Mouse (Mus musculus) naive thymus-derived CD4-positive, alpha-beta T cell, adult 2 months (primary cell): ENCODE measurements at regions not wholly inside any gene's neighbourhood (a gene's known extent, or its start where the extent isn't known, plus 50 kb on each side); places are given as distances from the start of the nearest gene placed in this dataset.

ENCODE experiments used
- DNase-seq: peaks from one replicate; pipeline ENCODE4 v3.0.0-alpha.2; 2011; ENCODE audit warnings: low read depth

DNA sequence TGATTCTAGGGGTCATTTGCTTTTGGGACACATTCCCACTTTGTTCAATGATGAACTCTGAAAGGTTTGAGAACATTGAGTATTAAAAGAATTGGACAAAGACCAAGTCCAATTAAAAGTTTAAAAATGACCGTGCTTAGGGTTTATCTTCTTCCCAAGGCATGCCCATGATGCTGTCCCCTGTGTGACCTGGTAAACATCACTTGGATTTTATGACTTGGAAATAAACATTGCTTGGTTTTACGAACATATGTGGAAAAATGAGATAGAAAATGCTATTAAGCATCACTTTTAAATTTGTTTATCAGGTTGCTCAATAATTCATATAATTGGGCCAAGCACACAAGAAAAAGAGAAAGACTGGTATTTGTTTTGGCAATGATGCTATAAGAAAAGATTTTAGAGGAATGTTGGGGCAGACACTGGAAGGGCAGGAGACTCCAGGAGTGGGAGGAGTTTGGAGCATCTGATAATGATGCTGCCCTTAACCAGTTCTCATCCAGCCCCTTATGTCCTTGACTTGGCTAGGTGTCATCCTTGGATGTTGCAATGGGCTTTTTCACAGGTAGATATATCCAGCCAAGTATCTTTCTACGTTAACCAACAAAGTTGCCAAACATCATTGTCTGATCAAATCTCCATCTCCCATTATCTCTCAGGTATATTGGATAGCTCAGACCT, 92.1 kb upstream of the Dcn start:
- no peak for DNase-seq

DNA sequence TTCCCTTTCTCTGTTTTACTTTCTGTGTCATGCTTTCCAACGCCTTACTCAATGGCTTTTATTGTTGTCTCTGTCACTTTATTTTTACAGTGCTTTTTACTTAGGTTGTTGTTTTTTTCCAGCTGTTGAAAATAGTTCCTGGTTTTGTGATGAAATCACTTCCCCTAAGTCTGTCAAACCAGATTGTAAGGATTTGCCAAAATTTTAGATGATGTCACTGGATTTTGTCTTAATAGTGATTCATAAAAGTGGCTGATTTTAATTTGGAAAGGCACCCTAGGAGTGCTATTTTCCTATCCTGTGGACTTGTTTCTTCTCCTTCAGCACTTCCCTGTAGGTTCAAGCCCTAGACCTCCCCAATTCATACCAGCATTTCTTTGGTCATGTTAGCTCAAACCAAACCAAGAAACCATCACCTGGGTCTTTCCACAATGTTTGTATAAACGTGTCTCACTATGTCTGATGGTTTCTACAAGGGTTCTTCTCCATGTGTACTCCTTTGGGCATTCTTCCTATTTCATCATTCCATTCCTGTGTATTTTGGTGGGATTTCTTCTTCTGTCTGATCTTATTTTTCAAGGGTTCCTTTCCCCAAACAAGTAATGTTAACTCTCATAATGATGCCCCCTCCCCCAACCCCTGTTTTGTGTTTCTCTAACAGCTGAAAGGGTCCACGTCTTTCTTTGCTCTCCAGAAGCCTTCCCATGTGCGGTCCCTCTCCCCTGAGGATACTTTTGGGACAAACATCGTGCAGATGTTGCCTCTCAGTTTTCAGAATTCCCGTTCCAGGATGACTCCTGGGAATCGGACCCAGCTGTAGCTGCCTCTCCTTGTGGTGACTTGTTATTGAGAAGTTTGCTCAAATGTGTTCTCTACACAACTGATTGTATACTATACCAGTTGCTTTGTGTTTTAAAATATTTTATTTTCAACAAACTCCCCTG, 89.5 kb upstream of the Dcn start:
- DNase-seq = no peak

DNA sequence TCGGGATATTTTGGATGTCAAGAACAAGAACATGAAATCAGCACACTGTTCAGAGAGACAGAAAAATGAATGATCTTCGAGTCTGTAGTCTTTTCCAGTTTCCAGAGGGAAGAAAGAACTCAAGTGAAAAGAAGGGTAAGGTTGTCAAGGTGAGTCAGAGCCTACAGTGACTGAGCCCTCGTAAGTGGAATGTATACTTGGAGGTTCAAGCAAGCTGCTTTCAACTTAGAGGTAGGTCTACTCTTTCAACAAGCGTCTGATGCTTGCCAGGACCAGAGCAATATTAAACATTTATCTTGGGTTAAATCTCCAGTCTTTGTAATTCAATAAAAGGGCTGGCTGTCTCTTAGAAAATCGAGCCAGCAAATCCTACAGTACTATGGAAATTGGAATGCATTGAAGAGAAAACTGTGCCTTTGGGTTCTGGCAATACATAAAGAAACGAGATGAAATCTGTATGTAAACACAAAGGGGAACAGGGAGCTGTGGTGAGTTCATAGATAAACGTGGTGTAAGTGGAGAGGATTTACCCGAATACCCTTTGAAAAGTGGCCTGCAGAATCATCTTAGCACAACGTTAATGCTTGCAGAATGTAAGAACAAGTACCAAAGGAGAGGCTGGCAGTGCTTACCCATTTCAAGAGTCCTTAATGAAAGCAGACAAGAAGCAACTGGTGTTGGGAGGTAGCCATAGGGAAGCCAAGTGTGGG, 82.2 kb upstream of the Dcn start:
- DNase-seq = no peak

DNA sequence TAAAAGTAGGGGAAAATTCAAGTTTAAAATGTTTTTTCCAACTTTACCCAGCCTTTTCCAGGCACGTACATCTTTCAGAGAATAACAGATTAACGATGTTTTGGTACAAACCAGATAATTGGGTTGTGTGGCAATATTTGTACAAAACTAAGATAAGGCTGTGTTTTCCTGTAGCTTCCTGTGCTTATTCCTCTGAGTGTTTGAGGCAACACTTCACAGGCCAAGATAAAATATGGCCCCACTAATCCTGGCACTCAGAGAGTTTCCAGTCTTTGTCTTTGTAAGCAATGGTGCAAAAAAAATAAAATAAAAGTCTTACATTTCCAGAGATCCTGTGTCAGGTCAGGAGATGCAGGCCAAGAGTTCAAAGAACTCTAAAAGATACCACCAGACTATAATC, 81.5 kb upstream of the Dcn start:
- DNase-seq = no peak

DNA sequence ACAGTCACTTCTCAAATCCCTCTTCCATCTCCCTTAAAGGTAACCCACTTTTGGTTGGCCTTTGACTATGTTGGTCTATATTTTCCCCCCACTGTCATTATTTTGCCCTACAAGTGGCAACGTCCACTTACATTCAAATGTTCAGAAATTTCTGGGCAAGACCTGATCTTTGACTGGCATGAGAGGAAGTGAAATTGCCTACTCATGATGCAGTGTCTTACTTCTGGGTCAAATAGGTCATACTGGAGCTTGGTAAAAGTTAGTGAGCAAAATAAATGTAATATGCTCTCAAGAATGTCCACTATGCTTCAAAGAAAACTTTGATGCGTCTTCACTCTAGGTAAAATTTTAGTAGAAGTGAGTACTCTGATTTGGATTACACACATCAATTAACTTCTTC, 76.9 kb upstream of the Dcn start:
- DNase-seq = no peak

DNA sequence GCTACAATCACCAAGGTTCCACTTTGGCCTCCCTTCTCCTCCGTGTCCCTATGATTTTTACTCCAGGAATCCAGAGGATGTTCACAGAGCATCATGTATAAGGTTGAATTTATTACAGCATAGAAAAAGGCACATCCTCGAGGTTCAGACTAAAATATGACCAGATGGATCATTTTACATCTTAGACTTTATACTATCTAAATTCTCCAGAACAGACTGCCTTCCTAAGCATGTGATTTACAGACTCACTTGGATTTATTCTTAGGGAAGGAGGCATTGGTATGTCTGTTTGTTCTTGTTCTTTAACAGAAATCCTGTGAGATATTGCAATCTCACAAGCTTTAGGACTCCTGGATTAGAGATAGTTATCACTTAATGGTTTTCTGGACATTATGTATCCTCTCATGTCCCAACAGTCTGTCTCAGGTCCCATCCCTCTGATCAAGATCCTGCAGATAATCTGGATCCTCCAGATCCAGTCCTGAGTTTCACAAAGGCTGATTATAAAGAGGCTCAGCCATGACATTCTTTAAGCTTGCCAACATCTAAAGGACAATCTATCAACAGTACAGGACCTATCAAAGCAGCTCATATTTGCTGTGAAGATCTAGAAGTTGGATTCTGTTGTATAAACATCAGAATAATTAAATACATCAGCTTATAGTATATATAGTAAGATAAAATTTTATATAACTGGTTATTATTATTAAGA, 75.2 kb upstream of the Dcn start:
- no peak for DNase-seq

DNA sequence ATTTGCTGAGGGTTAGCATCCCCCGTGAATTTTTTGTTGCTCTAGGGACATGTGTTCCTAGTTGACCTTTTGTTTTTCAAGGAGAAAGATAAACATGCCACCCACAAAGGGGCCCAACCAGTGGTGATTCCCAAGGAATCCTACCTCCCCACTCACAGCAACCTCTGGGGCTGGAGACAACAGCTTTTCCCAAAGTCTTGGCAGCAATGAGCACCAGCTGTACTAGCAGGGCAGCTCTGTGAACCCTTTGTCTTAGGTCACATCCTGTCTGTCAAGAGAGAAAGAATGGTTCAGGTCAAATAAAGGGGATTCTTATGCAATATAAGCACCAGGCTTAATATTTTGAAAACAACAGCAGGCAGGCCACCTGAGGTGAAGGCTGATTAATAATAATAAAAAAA, 70.2 kb upstream of the Dcn start:
- no peak for DNase-seq

DNA sequence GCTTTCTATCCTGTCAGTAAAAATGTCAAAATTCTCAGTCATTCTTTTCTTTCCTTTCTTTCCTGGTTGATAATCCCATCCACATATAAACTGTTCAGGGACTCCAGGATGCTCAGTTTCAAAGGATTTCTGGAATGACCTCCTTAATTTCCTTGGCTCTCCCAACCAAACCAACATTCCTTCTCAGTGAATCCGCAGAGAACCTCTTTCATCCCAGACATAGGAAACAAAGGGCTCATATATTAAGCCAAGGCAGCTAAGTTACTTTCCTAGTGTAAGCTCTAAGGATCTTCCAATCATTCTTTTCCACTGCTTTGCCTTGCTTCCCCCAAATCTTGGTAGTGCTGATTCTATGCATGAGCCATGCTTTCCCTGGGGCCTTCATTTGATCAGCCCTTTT, 69.5 kb upstream of the Dcn start:
- no peak for DNase-seq

DNA sequence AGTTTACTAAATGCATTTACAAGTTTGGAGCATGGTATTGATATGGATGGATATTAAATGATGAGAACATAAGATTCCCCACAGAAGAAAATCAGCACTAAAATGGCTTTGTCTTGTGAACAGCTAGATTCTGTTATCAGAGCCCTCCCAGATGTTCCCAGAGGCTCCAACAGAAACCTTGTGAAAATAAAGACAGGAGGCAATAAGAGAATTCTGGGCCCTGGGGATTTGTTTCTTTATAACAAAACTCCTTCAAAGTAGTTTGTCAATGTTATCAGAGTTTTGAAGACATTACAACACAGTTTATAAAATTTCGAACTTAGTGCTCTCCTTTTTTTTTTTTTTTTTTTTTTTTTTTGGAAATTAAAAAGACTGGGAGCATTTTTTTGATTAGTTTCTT, 56.8 kb upstream of the Dcn start:
- no peak for DNase-seq

DNA sequence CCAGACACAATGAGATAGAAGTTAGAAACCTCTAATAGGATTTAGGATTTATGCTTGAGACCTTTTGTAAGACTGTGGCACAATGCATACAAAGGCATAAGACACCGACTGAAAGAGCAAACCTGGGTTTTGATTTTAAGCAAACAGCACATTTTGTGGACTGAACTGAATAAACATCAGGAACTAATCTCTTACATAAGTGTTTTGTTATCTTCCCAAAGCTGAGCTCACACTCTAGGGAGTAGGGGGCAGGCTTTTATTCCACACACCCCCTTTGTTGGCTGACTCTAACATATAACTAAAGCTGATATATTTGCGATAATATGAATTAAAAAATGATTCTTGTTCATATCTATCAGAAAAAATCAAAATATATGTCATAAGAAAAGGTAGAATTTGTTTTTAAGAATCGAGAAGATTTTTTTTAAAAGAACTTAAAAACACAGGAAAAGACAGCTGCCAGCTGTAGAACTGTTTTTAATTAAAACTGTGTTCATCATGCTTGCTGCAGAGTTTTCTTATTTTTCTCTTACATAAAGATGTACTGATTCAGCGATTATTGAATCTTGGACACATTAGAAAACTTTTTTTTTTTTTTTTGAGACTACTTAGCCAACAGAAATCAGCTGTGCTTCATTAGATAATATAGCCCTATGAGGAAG, 56.2 kb upstream of the Dcn start:
- DNase-seq = no peak
